Mouse (Mus musculus): ENCODE results near the gene Rad51ap2. TPM values are rescaled to one million over a fixed set of nuclear protein-coding genes. Genes with fewer than 3 reads are reported as not detected.

The Rad51ap2 gene
- not detected in 2 replicates for polyA plus RNA-seq (2012; ENCODE audit: insufficient read depth, insufficient read length, low replicate concordance, missing spikeins)

- no peak for TF ChIP-seq CTCF (IDR thresholded peaks at IDR 0.05; ENCODE audit: insufficient read depth, low read depth, low read length)
- TF ChIP-seq POLR2A (IDR thresholded peaks at IDR 0.05; ENCODE audit: insufficient read depth, low read depth, low read length): no peak
- WGBS: 2% methylated on average over 40 of the region's 40 CpGs
- Histone ChIP-seq H3K4me1 (ENCODE audit: control insufficient read depth, insufficient read depth, low read length) (peaks cover 8% of the 10 kb centered on the region), H3K27ac (ENCODE audit: insufficient read depth, low read depth, low read length) (no peak within 1 kb of the TSS), H3K4me3 (ENCODE audit: insufficient read depth, low read depth, low read length) (peak within 1 kb of the TSS; percentile 83)
These were observed at the start of gene Rad51ap2 for GRCm38 (mm10) chr12:11455549-11456194. Rad51ap2 (plus strand) TSS chr12:11456079.

GRCm38 (mm10) chr12:11407679-11408078 lies 48.2 kb upstream of the Rad51ap2 start:
- Histone ChIP-seq H3K4me1 (ENCODE audit: control insufficient read depth, insufficient read depth, low read length) (no peaks in the 10 kb centered on the region), H3K27ac (ENCODE audit: insufficient read depth, low read depth, low read length) (no peak overlapping the region), H3K4me3 (ENCODE audit: insufficient read depth, low read depth, low read length) (no peak overlapping the region)
- TF ChIP-seq POLR2A (IDR thresholded peaks at IDR 0.05; ENCODE audit: insufficient read depth, low read depth, low read length) (no peak), CTCF (IDR thresholded peaks at IDR 0.05; ENCODE audit: insufficient read depth, low read depth, low read length) (no peak)
- WGBS: 77% methylated on average over 4 of the region's 4 CpGs

- 85% methylated on average over 6 of the region's 6 CpGs for WGBS
- Histone ChIP-seq H3K4me1 (ENCODE audit: control insufficient read depth, insufficient read depth, low read length) (no peaks in the 10 kb centered on the region), H3K4me3 (ENCODE audit: insufficient read depth, low read depth, low read length) (no peak overlapping the region), H3K27ac (ENCODE audit: insufficient read depth, low read depth, low read length) (no peak overlapping the region)
- TF ChIP-seq POLR2A (IDR thresholded peaks at IDR 0.05; ENCODE audit: insufficient read depth, low read depth, low read length) (no peak), CTCF (IDR thresholded peaks at IDR 0.05; ENCODE audit: insufficient read depth, low read depth, low read length) (no peak)
These were observed 37.8 kb upstream of the Rad51ap2 start for GRCm38 (mm10) chr12:11418112-11418511.

GRCm38 (mm10) chr12:11427396-11427795 lies 28.5 kb upstream of the Rad51ap2 start:
- no peaks in the 10 kb centered on the region for H3K4me1 ChIP-seq (ENCODE audit: control insufficient read depth, insufficient read depth, low read length)
- 31% methylated on average over 4 of the region's 4 CpGs for WGBS

GRCm38 (mm10) chr12:11433126-11433525 lies 22.8 kb upstream of the Rad51ap2 start:
- no peak overlapping the region for H3K27ac ChIP-seq (ENCODE audit: insufficient read depth, low read depth, low read length)
- TF ChIP-seq POLR2A (IDR thresholded peaks at IDR 0.05; ENCODE audit: insufficient read depth, low read depth, low read length) (no peak), CTCF (IDR thresholded peaks at IDR 0.05; ENCODE audit: insufficient read depth, low read depth, low read length) (no peak)
- WGBS: 79% methylated on average over 1 of the region's 1 CpGs
- H3K4me1 ChIP-seq (ENCODE audit: control insufficient read depth, insufficient read depth, low read length): peaks cover 14% of the 10 kb centered on the region
- no peak overlapping the region for H3K4me3 ChIP-seq (ENCODE audit: insufficient read depth, low read depth, low read length)

More at GRCm38 (mm10) chr12:11427396-11427795, 28.5 kb upstream of the Rad51ap2 start:
- TF ChIP-seq CTCF (IDR thresholded peaks at IDR 0.05; ENCODE audit: insufficient read depth, low read depth, low read length) (no peak), POLR2A (IDR thresholded peaks at IDR 0.05; ENCODE audit: insufficient read depth, low read depth, low read length) (no peak)
- Histone ChIP-seq H3K4me3 (ENCODE audit: insufficient read depth, low read depth, low read length) (no peak overlapping the region), H3K27ac (ENCODE audit: insufficient read depth, low read depth, low read length) (no peak overlapping the region)

DNA sequence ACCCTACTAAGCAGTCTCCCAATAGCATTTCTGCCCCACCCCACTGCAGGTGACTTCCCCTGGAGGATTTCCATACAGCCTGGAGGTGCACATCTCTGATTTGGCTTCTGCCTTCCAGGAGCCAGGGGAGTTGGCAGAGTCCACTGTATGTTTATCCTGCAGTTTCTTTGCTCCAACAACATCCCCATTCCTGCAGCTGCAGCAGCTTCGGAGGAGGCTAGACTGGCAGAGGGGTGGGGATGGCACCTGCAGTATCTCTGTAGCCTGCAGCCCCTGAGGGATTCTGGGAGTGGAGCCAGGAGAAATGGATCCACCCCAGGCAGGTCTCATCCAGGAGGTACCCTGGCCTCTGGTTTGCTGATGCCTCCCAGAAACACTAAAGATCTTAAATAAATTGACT lies 22.2 kb upstream of the Rad51ap2 start:
- TF ChIP-seq CTCF (IDR thresholded peaks at IDR 0.05; ENCODE audit: insufficient read depth, low read depth, low read length) (no peak), POLR2A (IDR thresholded peaks at IDR 0.05; ENCODE audit: insufficient read depth, low read depth, low read length) (no peak)
- 11% methylated on average over 1 of the region's 1 CpGs for WGBS
- peak overlapping the region; percentile 1; the same call in 1 of the 2 replicates for H3K4me3 ChIP-seq (ENCODE audit: insufficient read depth, low read depth, low read length)
- no peak overlapping the region; the same call in 1 of the 2 replicates for H3K27ac ChIP-seq (ENCODE audit: insufficient read depth, low read depth, low read length)
- H3K4me1 ChIP-seq (ENCODE audit: control insufficient read depth, insufficient read depth, low read length): peaks cover 14% of the 10 kb centered on the region

DNA sequence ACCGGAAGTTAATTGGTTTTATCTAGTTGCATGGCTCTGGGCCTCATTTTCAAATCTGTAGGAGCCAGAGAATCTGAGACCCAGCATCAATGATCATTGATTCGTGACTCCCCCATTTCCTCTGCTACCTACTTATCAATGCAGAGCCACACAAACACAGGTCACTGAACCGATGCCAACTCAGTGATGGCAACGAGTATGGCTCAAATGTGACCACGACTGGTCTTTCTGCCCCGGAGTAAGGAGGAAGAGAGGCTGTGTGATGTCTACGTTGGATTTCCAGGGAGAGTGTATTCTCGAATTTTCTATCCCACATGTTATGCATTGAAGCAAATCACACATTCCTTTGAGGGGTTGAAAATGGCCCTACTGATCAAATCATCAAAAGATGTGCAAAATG lies 21.4 kb upstream of the Rad51ap2 start:
- WGBS: 70% methylated on average over 8 of the region's 8 CpGs
- TF ChIP-seq POLR2A (IDR thresholded peaks at IDR 0.05; ENCODE audit: insufficient read depth, low read depth, low read length) (no peak), CTCF (IDR thresholded peaks at IDR 0.05; ENCODE audit: insufficient read depth, low read depth, low read length) (no peak)
- Histone ChIP-seq H3K4me3 (ENCODE audit: insufficient read depth, low read depth, low read length) (no peak overlapping the region; the same call in 1 of the 2 replicates), H3K27ac (ENCODE audit: insufficient read depth, low read depth, low read length) (no peak overlapping the region), H3K4me1 (ENCODE audit: control insufficient read depth, insufficient read depth, low read length) (peaks cover 14% of the 10 kb centered on the region)

- peak overlapping the region; percentile 49 for H3K4me3 ChIP-seq (ENCODE audit: insufficient read depth, low read depth, low read length)
- peaks cover 14% of the 10 kb centered on the region for H3K4me1 ChIP-seq (ENCODE audit: control insufficient read depth, insufficient read depth, low read length)
- TF ChIP-seq CTCF (IDR thresholded peaks at IDR 0.05; ENCODE audit: insufficient read depth, low read depth, low read length): no peak
- WGBS: 6% methylated on average over 15 of the region's 15 CpGs
- H3K27ac ChIP-seq (ENCODE audit: insufficient read depth, low read depth, low read length): peak overlapping the region; percentile 20
These were observed 20.4 kb upstream of the Rad51ap2 start for GRCm38 (mm10) chr12:11435246-11436022.

- WGBS: under 1% methylated on average over 12 of the region's 12 CpGs
- Histone ChIP-seq H3K4me1 (ENCODE audit: control insufficient read depth, insufficient read depth, low read length) (peaks cover 14% of the 10 kb centered on the region), H3K4me3 (ENCODE audit: insufficient read depth, low read depth, low read length) (peak overlapping the region; percentile 49), H3K27ac (ENCODE audit: insufficient read depth, low read depth, low read length) (peak overlapping the region; percentile 20)
- TF ChIP-seq CTCF (IDR thresholded peaks at IDR 0.05; ENCODE audit: insufficient read depth, low read depth, low read length) (no peak), POLR2A (IDR thresholded peaks at IDR 0.05; ENCODE audit: insufficient read depth, low read depth, low read length) (no peak)
These were observed 19.9 kb upstream of the Rad51ap2 start for GRCm38 (mm10) chr12:11436023-11436350.

Data from olfactory bulb, adult 2 months (tissue).